Mouse (Mus musculus): ENCODE data around the gene Rab6b. TPM values are rescaled to one million over a fixed set of nuclear protein-coding genes. Genes with fewer than 3 reads are reported as not detected.

Rab6b gene
- total and polyA plus RNA-seq, 3 experiments = 0.04 to 0.19 TPM; not detected in 1

GRCm38 (mm10) chr9:103230151-103230951, 118.8 kb downstream of the Rab6b start, which contains the start of the genes Gm20425 and Trf:
TSS of gene Gm20425 (minus strand) at chr9:103230307.
TSS of gene Trf (minus strand) at chr9:103230444.
- no peak within 1 kb of the TSS for H3K4me2 ChIP-seq (ENCODE audit: insufficient read depth, low read depth, poor library complexity, severe bottlenecking)
- no peaks in the 10 kb centered on the region for H3K36me3 ChIP-seq (replicated peaks in 1 of 2; ENCODE audit: control insufficient read depth in 1 of 2, insufficient read depth in 1 of 2, low read length in 1 of 2)
- no peak within 1 kb of the TSS for H3K9ac ChIP-seq (ENCODE audit: insufficient read depth, low read depth)
- no peaks in the 10 kb centered on the region; a peak in 1 of 4 replicates for H3K4me1 ChIP-seq (ENCODE audit: control insufficient read depth in 1 of 2, insufficient read depth in 2 of 2)
- H3K27ac ChIP-seq (ENCODE audit: insufficient read depth, low read depth) = no peak within 1 kb of the TSS
- TF ChIP-seq RAD21 (IDR thresholded peaks at IDR 0.05; ENCODE audit: low read depth, low read length) (no peak), CHD1 (IDR thresholded peaks at IDR 0.05; ENCODE audit: low read depth, low read length) (no peak), NRF1 (IDR thresholded peaks at IDR 0.05; ENCODE audit: low read depth, low read length) (no peak), POLR2AphosphoS2 (IDR thresholded peaks at IDR 0.05; ENCODE audit: low read depth, low read length) (no peak), MYC (IDR thresholded peaks at IDR 0.05; ENCODE audit: low read depth, low read length) (no peak), GABPA (IDR thresholded peaks at IDR 0.05; ENCODE audit: insufficient replicate concordance, low read depth, low read length) (no peak), PAX5 (IDR thresholded peaks at IDR 0.05; ENCODE audit: low read length) (no peak), KAT2A (IDR thresholded peaks at IDR 0.05; ENCODE audit: insufficient replicate concordance, low read length) (no peak), ETS1 (conservative IDR thresholded peaks at IDR 0.05; ENCODE audit: low read depth, low read length) (no peak), E2F4 (IDR thresholded peaks at IDR 0.05; ENCODE audit: insufficient replicate concordance, low read depth, low read length) (no peak), ZMIZ1 (IDR thresholded peaks at IDR 0.05; ENCODE audit: low read depth, low read length) (no peak), MAX (IDR thresholded peaks at IDR 0.05; ENCODE audit: low read length) (no peak), HCFC1 (IDR thresholded peaks at IDR 0.05; ENCODE audit: low read depth, low read length) (no peak), CTCF (conservative IDR thresholded peaks at IDR 0.05 in 1 of 2, IDR thresholded peaks at IDR 0.05 in 1 of 2; ENCODE audit: low read depth in 2 of 2, low read length in 2 of 2) (no peak)
- peaks cover 31% of the 10 kb centered on the region for H3K27me3 ChIP-seq (replicated peaks)
- H3K4me3 ChIP-seq (replicated peaks in 1 of 3; ENCODE audit: low read depth in 2 of 3, low read length in 2 of 3, poor library complexity in 1 of 3) = no peak within 1 kb of the TSS
- H3K79me2 ChIP-seq (replicated peaks; ENCODE audit: control insufficient read depth, extremely low read depth, insufficient read depth, poor library complexity, severe bottlenecking) = no peaks in the 10 kb centered on the region
- dilution Hi-C loops (cut with MboI; ENCODE audit: extremely low pct_ligation_motif_present, extremely low pct_unique_long_range_greater_than_20kb, low sequenced_read_pairs) = no loop called here
- H3K9me3 ChIP-seq (replicated peaks; ENCODE audit: low read length) = no peaks in the 10 kb centered on the region
- DNase-seq (ENCODE audit: extremely low read depth) = no peak
- in situ Hi-C loops (cut with MboI; ENCODE audit: low pct_ligation_motif_present, low pct_unique_long_range_greater_than_20kb, low sequenced_read_pairs) = no loop called here

GRCm38 (mm10) chr9:103232232-103233005, 120.8 kb downstream of the Rab6b start:
- dilution Hi-C loops (cut with MboI; ENCODE audit: extremely low pct_ligation_motif_present, extremely low pct_unique_long_range_greater_than_20kb, low sequenced_read_pairs) (no loop called here), in situ Hi-C loops (cut with MboI; ENCODE audit: low pct_ligation_motif_present, low pct_unique_long_range_greater_than_20kb, low sequenced_read_pairs) (no loop called here)
- H3K9ac ChIP-seq (ENCODE audit: insufficient read depth, low read depth) = no peak overlapping the region
- H3K79me2 ChIP-seq (replicated peaks; ENCODE audit: control insufficient read depth, extremely low read depth, insufficient read depth, poor library complexity, severe bottlenecking) = no peaks in the 10 kb centered on the region
- H3K36me3 ChIP-seq (replicated peaks in 1 of 2; ENCODE audit: control insufficient read depth in 1 of 2, insufficient read depth in 1 of 2, low read length in 1 of 2) = no peaks in the 10 kb centered on the region
- no peak overlapping the region for H3K4me3 ChIP-seq (replicated peaks in 1 of 3; ENCODE audit: low read depth in 2 of 3, low read length in 2 of 3, poor library complexity in 1 of 3)
- DNase-seq (ENCODE audit: extremely low read depth) = no peak
- TF ChIP-seq RAD21 (IDR thresholded peaks at IDR 0.05; ENCODE audit: low read depth, low read length) (no peak), MAZ (IDR thresholded peaks at IDR 0.05; ENCODE audit: low read depth, low read length) (no peak), ZKSCAN1 (IDR thresholded peaks at IDR 0.05; ENCODE audit: borderline replicate concordance, low read depth, low read length) (no peak)
- H3K27me3 ChIP-seq (replicated peaks) = peaks cover 19% of the 10 kb centered on the region
- no peaks in the 10 kb centered on the region; a peak in 1 of 4 replicates for H3K4me1 ChIP-seq (ENCODE audit: control insufficient read depth in 1 of 2, insufficient read depth in 2 of 2)
- H3K4me2 ChIP-seq (ENCODE audit: insufficient read depth, low read depth, poor library complexity, severe bottlenecking) = no peak overlapping the region
- no peaks in the 10 kb centered on the region for H3K9me3 ChIP-seq (replicated peaks; ENCODE audit: low read length)
- no peak overlapping the region for H3K27ac ChIP-seq (ENCODE audit: insufficient read depth, low read depth)

All from CH12.LX (cell line).